Mouse (Mus musculus): ENCODE measurements around the gene Ace3. TPM values are rescaled to one million over a fixed set of nuclear protein-coding genes. Genes with fewer than 3 reads are reported as not detected.
A peak's percentile ranks its signal among the peaks of the same experiment; 100 is the strongest.
"Not testable (repeated sequence)": the region's sequence is repeated elsewhere in the genome, so short reads cannot be mapped to it uniquely, and the experiment has no call there.

Gene Ace3
- polyA plus RNA-seq, 1 experiment from 2014 or later = not detected

- Histone ChIP-seq H3K27me3 (peaks cover 24% of the 10 kb centered on the region), H3K9me3 (replicated peaks) (no peaks in the 10 kb centered on the region), H3K4me2 (replicated peaks) (peak overlapping the region; percentile 41), H3K4me1 (peaks cover 9% of the 10 kb centered on the region), H3K27ac (replicated peaks) (no peak overlapping the region), H3K36me3 (no peaks in the 10 kb centered on the region), H3K9ac (no peak overlapping the region), H3K4me3 (replicated peaks) (peak overlapping the region; percentile 15)
- no peak; the same call in 1 of the 2 replicates for ATAC-seq (ENCODE audit: insufficient number of reproducible peaks, low FRiP score, low TSS enrichment, low read depth)
- WGBS = 2% methylated on average over 50 of the region's 50 CpGs
These were observed 25.7 kb downstream of the Ace3 start for GRCm38 (mm10) chr11:106020051-106020763.

GRCm38 (mm10) chr11:106025774-106026173 is 31.3 kb downstream of the Ace3 start:
- Histone ChIP-seq H3K27ac (replicated peaks) (no peak overlapping the region), H3K27me3 (peaks cover 10% of the 10 kb centered on the region; the same call in 1 of the 2 replicates), H3K9ac (no peak overlapping the region), H3K4me2 (replicated peaks) (no peak overlapping the region), H3K4me3 (replicated peaks) (no peak overlapping the region), H3K9me3 (replicated peaks) (no peaks in the 10 kb centered on the region), H3K36me3 (no peaks in the 10 kb centered on the region), H3K4me1 (no peaks in the 10 kb centered on the region)
- ATAC-seq (ENCODE audit: insufficient number of reproducible peaks, low FRiP score, low TSS enrichment, low read depth) = no peak
- WGBS = 83% methylated on average over 3 of the region's 3 CpGs

- 27% methylated on average over 11 of the region's 11 CpGs for WGBS
- no peak overlapping the region for H3K27ac ChIP-seq (replicated peaks)
- H3K4me2 ChIP-seq (replicated peaks) = no peak overlapping the region
- no peak overlapping the region for H3K4me3 ChIP-seq (replicated peaks)
- H3K9me3 ChIP-seq (replicated peaks) = no peaks in the 10 kb centered on the region
- H3K9ac ChIP-seq = no peak overlapping the region
- H3K36me3 ChIP-seq = no peaks in the 10 kb centered on the region
- ATAC-seq (ENCODE audit: insufficient number of reproducible peaks, low FRiP score, low TSS enrichment, low read depth) = no peak
- H3K4me1 ChIP-seq = no peaks in the 10 kb centered on the region
- H3K27me3 ChIP-seq = peaks cover 3% of the 10 kb centered on the region; the same call in 1 of the 2 replicates
These were observed 32.1 kb downstream of the Ace3 start for GRCm38 (mm10) chr11:106026465-106027151.

GRCm38 (mm10) chr11:106027607-106028006 is 33.1 kb downstream of the Ace3 start:
- H3K36me3 ChIP-seq = no peaks in the 10 kb centered on the region
- no peak overlapping the region for H3K9ac ChIP-seq
- H3K4me1 ChIP-seq = no peaks in the 10 kb centered on the region
- H3K4me2 ChIP-seq (replicated peaks) = no peak overlapping the region
- no peak for ATAC-seq (ENCODE audit: insufficient number of reproducible peaks, low FRiP score, low TSS enrichment, low read depth)
- no peaks in the 10 kb centered on the region for H3K27me3 ChIP-seq
- 93% methylated on average over 5 of the region's 5 CpGs for WGBS
- no peaks in the 10 kb centered on the region for H3K9me3 ChIP-seq (replicated peaks)
- H3K4me3 ChIP-seq (replicated peaks) = no peak overlapping the region
- H3K27ac ChIP-seq (replicated peaks) = no peak overlapping the region

- H3K27me3 ChIP-seq; H3K36me3 ChIP-seq; H3K9me3 ChIP-seq (replicated peaks); H3K4me2 ChIP-seq (replicated peaks); ATAC-seq (ENCODE audit: insufficient number of reproducible peaks, low FRiP score, low TSS enrichment, low read depth); H3K9ac ChIP-seq; H3K27ac ChIP-seq (replicated peaks): not testable (repeated sequence)
- peaks cover 14% of the 10 kb centered on the region; the same call in 1 of the 2 replicates for H3K4me1 ChIP-seq
- 40% methylated on average over 11 of the region's 25 CpGs for WGBS
- H3K4me3 ChIP-seq (replicated peaks) = peak overlapping the region; percentile 44
These were observed 37.6 kb downstream of the Ace3 start for GRCm38 (mm10) chr11:106032074-106032473.

GRCm38 (mm10) chr11:106033491-106033919 is 39.0 kb downstream of the Ace3 start:
- H3K4me2 ChIP-seq (replicated peaks) = peak overlapping the region; percentile 39
- peaks cover 24% of the 10 kb centered on the region for H3K4me1 ChIP-seq
- no peaks in the 10 kb centered on the region for H3K9me3 ChIP-seq (replicated peaks)
- peak overlapping the region; percentile 80 for H3K27ac ChIP-seq (replicated peaks)
- ATAC-seq (ENCODE audit: insufficient number of reproducible peaks, low FRiP score, low TSS enrichment, low read depth) = peak; percentile 44; the same call in 1 of the 2 replicates
- H3K9ac ChIP-seq = no peak overlapping the region
- 24% methylated on average over 11 of the region's 11 CpGs for WGBS
- H3K27me3 ChIP-seq = no peaks in the 10 kb centered on the region
- H3K36me3 ChIP-seq = no peaks in the 10 kb centered on the region
- H3K4me3 ChIP-seq (replicated peaks) = peak overlapping the region; percentile 19

GRCm38 (mm10) chr11:106034986-106035385 is 40.5 kb downstream of the Ace3 start:
- H3K4me1 ChIP-seq = peaks cover 26% of the 10 kb centered on the region
- no peak overlapping the region for H3K27ac ChIP-seq (replicated peaks)
- H3K36me3 ChIP-seq = no peaks in the 10 kb centered on the region
- H3K4me3 ChIP-seq (replicated peaks) = no peak overlapping the region
- no peak overlapping the region for H3K4me2 ChIP-seq (replicated peaks)
- H3K9ac ChIP-seq = no peak overlapping the region
- ATAC-seq (ENCODE audit: insufficient number of reproducible peaks, low FRiP score, low TSS enrichment, low read depth) = no peak
- H3K9me3 ChIP-seq (replicated peaks) = no peaks in the 10 kb centered on the region
- WGBS = 83% methylated on average over 9 of the region's 9 CpGs
- H3K27me3 ChIP-seq = no peaks in the 10 kb centered on the region

GRCm38 (mm10) chr11:106036548-106037417 is 42.3 kb downstream of the Ace3 start, which contains the start of gene Dcaf7:
Gene Dcaf7 (plus strand): TSS chr11:106036872.
- WGBS = under 1% methylated on average over 66 of the region's 66 CpGs
- peak within 1 kb of the TSS; percentile 91 for H3K27ac ChIP-seq (replicated peaks)

GRCm38 (mm10) chr11:106037418-106037751 is 42.9 kb downstream of the Ace3 start:
- no peaks in the 10 kb centered on the region for H3K36me3 ChIP-seq
- peak overlapping the region; percentile 86 for H3K9ac ChIP-seq
- under 1% methylated on average over 13 of the region's 13 CpGs for WGBS

More at GRCm38 (mm10) chr11:106036548-106037417, 42.3 kb downstream of the Ace3 start, which contains the start of gene Dcaf7:
- Histone ChIP-seq H3K9me3 (replicated peaks) (no peaks in the 10 kb centered on the region), H3K9ac (peak within 1 kb of the TSS; percentile 86), H3K4me1 (peaks cover 26% of the 10 kb centered on the region), H3K4me2 (replicated peaks) (peak within 1 kb of the TSS; percentile 78), H3K36me3 (no peaks in the 10 kb centered on the region), H3K4me3 (replicated peaks) (peak within 1 kb of the TSS; percentile 87), H3K27me3 (no peaks in the 10 kb centered on the region)
- peak; percentile 99 for ATAC-seq (ENCODE audit: insufficient number of reproducible peaks, low FRiP score, low TSS enrichment, low read depth)

GRCm38 (mm10) chr11:106044349-106044748 is 49.9 kb downstream of the Ace3 start:
- H3K27ac ChIP-seq (replicated peaks) = no peak overlapping the region
- H3K27me3 ChIP-seq = no peaks in the 10 kb centered on the region
- H3K36me3 ChIP-seq = peaks cover 24% of the 10 kb centered on the region
- no peak overlapping the region for H3K9ac ChIP-seq
- no peak for ATAC-seq (ENCODE audit: insufficient number of reproducible peaks, low FRiP score, low TSS enrichment, low read depth)
- H3K9me3 ChIP-seq (replicated peaks) = no peaks in the 10 kb centered on the region
- no peak overlapping the region for H3K4me3 ChIP-seq (replicated peaks)
- H3K4me1 ChIP-seq = no peaks in the 10 kb centered on the region
- H3K4me2 ChIP-seq (replicated peaks) = no peak overlapping the region

More at GRCm38 (mm10) chr11:106037418-106037751, 42.9 kb downstream of the Ace3 start:
- H3K4me3 ChIP-seq (replicated peaks) = peak overlapping the region; percentile 87
- H3K27me3 ChIP-seq = no peaks in the 10 kb centered on the region
- peaks cover 26% of the 10 kb centered on the region for H3K4me1 ChIP-seq
- no peaks in the 10 kb centered on the region for H3K9me3 ChIP-seq (replicated peaks)
- ATAC-seq (ENCODE audit: insufficient number of reproducible peaks, low FRiP score, low TSS enrichment, low read depth) = no peak
- peak overlapping the region; percentile 78 for H3K4me2 ChIP-seq (replicated peaks)
- peak overlapping the region; percentile 91 for H3K27ac ChIP-seq (replicated peaks)

- H3K4me3 ChIP-seq (replicated peaks) = no peak overlapping the region
- no peaks in the 10 kb centered on the region for H3K9me3 ChIP-seq (replicated peaks)
- H3K9ac ChIP-seq = no peak overlapping the region
- no peak for ATAC-seq (ENCODE audit: insufficient number of reproducible peaks, low FRiP score, low TSS enrichment, low read depth)
- no peaks in the 10 kb centered on the region for H3K4me1 ChIP-seq
- peaks cover 33% of the 10 kb centered on the region for H3K36me3 ChIP-seq
- no peak overlapping the region for H3K4me2 ChIP-seq (replicated peaks)
- WGBS = 86% methylated on average over 1 of the region's 1 CpGs
- no peak overlapping the region for H3K27ac ChIP-seq (replicated peaks)
- no peaks in the 10 kb centered on the region for H3K27me3 ChIP-seq
These were observed 50.8 kb downstream of the Ace3 start for GRCm38 (mm10) chr11:106045256-106045655.
